Mouse (Mus musculus) layer of hippocampus, adult 18-20 months (tissue): ENCODE measurements at regions not wholly inside any gene's neighbourhood (a gene's known extent, or its start where the extent isn't known, plus 50 kb on each side); places are given as distances from the start of the nearest gene placed in this dataset.

Source experiments
- DNase-seq, 2 experiments: peaks; one replicate each; pipeline ENCODE4 v3.0.0; 2022; ENCODE audit warnings: low spot score in 2 of 2

GRCm38 (mm10) chr14:83586741-83587140 lies 856.6 kb upstream of the Pcdh17 start:
- peak; percentile 14 to 75 for DNase-seq
